Mouse (Mus musculus) liver, adult 2 months (tissue): ENCODE measurements at regions not wholly inside any gene's neighbourhood (a gene's known extent, or its start where the extent isn't known, plus 50 kb on each side); places are given as distances from the start of the nearest gene placed in this dataset.

Source experiments
- CTCF ChIP-seq: fragments of 200-500 bp; IDR thresholded peaks from 2 replicates; pipeline ENCODE4 v1.5.1; 2011; ENCODE audit warnings: low read depth, low read length, control low read depth
- POLR2A ChIP-seq: fragments of 200-500 bp; IDR thresholded peaks from 2 replicates; pipeline ENCODE4 v1.6.1; 2011; ENCODE audit warnings: low read length, control low read depth; ENCODE audit not compliant: insufficient read depth; ENCODE audit errors: extremely low read depth

GRCm38 (mm10) chr13:107502261-107502660 lies 480.3 kb upstream of the Kif2a start:
- TF ChIP-seq POLR2A = no peak
- no peak for TF ChIP-seq CTCF
